Mouse (Mus musculus): ENCODE results near the gene Birc5.

GRCm38 (mm10) chr11:117826164-117826563, 22.9 kb upstream of the Birc5 start:
- TF ChIP-seq CTCF (IDR thresholded peaks at IDR 0.05; ENCODE audit: extremely low read depth, insufficient read length, insufficient replicate concordance, low read depth, low read length) (no peak), POLR2A (IDR thresholded peaks at IDR 0.05; ENCODE audit: low read depth, low read length) (no peak)
